7 mouse cellular contexts compared by ENCODE assay signal in genomic region chr1:166429809-166430431, GRCm38 (mm10). TPM values are rescaled to one million over a fixed set of nuclear protein-coding genes. Genes with fewer than 3 reads are reported as not detected.
DNase-seq lines count a peak whose midpoint lies in the region; ATAC-seq and TF ChIP-seq lines count a peak whose summit lies in the region.

No protein-coding gene starts in this region.

- TF ChIP-seq CTCF in lung, adult 2 months (IDR thresholded peaks at IDR 0.05; ENCODE audit: insufficient read depth, low read length): no peak

- H3K79me2 ChIP-seq in myocyte (ENCODE audit: control insufficient read depth, insufficient read depth): no peaks in the 10 kb centered on the region

- no peaks in the 10 kb centered on the region for H3K27me3 ChIP-seq in heart, embryonic 13.5 days (replicated peaks)
- H3K27me3 ChIP-seq in myocyte (ENCODE audit: control insufficient read depth, insufficient read depth, insufficient read length): no peaks in the 10 kb centered on the region
- H3K27me3 ChIP-seq in forebrain, embryonic 12.5 days: no peaks in the 10 kb centered on the region

- intact Hi-C loops in left cerebral cortex, postnatal 25 days (cut with DNase I): loop anchor here (5.0 to 10.0 kb wide), 4 partner anchors 212 to 782 kb away; partner anchors contain the start of gene Fam78b

- no peaks in the 10 kb centered on the region for H3K9me3 ChIP-seq in heart, embryonic 13.5 days
- H3K9me3 ChIP-seq in forebrain, embryonic 12.5 days: no peaks in the 10 kb centered on the region

- peak; percentile 9 to 22 for DNase-seq in lung, adult 18-20 months
- DNase-seq in lung, adult 2 months: no peak
- DNase-seq in left cerebral cortex, postnatal 25 days (ENCODE audit: low spot score in 2 of 2): peak; percentile 37 to 80
- no peak for DNase-seq in neural tube, embryonic 10.5 days (ENCODE audit: extremely low spot score, low spot score)

- no peak overlapping the region for H3K27ac ChIP-seq in heart, embryonic 13.5 days (replicated peaks)
- H3K27ac ChIP-seq in forebrain, embryonic 12.5 days: no peak overlapping the region

- 0 out of 2 replicates have a peak overlapping the region, but pooled peaks have one; percentile 48 for H3K9ac ChIP-seq in heart, embryonic 13.5 days
- no peak overlapping the region for H3K9ac ChIP-seq in forebrain, embryonic 12.5 days

- H3K4me1 ChIP-seq in lung, adult 2 months (ENCODE audit: control insufficient read depth, insufficient read depth, low read length): peaks cover 4% of the 10 kb centered on the region; the same call in 1 of the 2 replicates
- 0 out of 2 replicates have a peak, but pooled peaks cover 11% of the 10 kb centered on the region for H3K4me1 ChIP-seq in heart, embryonic 13.5 days
- 0 out of 2 replicates have a peak, but pooled peaks cover 2% of the 10 kb centered on the region for H3K4me1 ChIP-seq in forebrain, embryonic 12.5 days

- H3K4me2 ChIP-seq in heart, embryonic 13.5 days: peak overlapping the region; percentile 41
- peak overlapping the region; percentile 77 for H3K4me2 ChIP-seq in myocyte (ENCODE audit: low read depth)
- H3K4me2 ChIP-seq in forebrain, embryonic 12.5 days: no peak overlapping the region

- TF ChIP-seq POLR2A in lung, adult 2 months (IDR thresholded peaks at IDR 0.05; ENCODE audit: borderline replicate concordance, extremely low read depth, low read depth, low read length): no peak
- TF ChIP-seq POLR2A in myocyte (IDR thresholded peaks at IDR 0.05; ENCODE audit: insufficient read length, low read depth): no peak

- no peak overlapping the region for H3K4me3 ChIP-seq in lung, adult 2 months (replicated peaks; ENCODE audit: extremely low read depth, low read depth, low read length)
- no peak overlapping the region; the same call in 1 of the 2 replicates for H3K4me3 ChIP-seq in heart, embryonic 13.5 days
- H3K4me3 ChIP-seq in myocyte: no peak overlapping the region
- H3K4me3 ChIP-seq in forebrain, embryonic 12.5 days (replicated peaks): no peak overlapping the region

- no peaks in the 10 kb centered on the region for H3K36me3 ChIP-seq in heart, embryonic 13.5 days
- no peaks in the 10 kb centered on the region for H3K36me3 ChIP-seq in myocyte (ENCODE audit: control insufficient read depth, insufficient read depth)
- no peaks in the 10 kb centered on the region for H3K36me3 ChIP-seq in forebrain, embryonic 12.5 days (replicated peaks)

- no peak for ATAC-seq in heart, embryonic 13.5 days (ENCODE audit: extremely low read depth, insufficient number of reproducible peaks, low FRiP score, low TSS enrichment)
- no peak for ATAC-seq in forebrain, embryonic 12.5 days (ENCODE audit: low FRiP score)

- WGBS in lung, adult 2 months: 24% methylated on average over 10 of the region's 10 CpGs
- WGBS in heart, embryonic 13.5 days: 38% methylated on average over 10 of the region's 10 CpGs
- WGBS in forebrain, embryonic 12.5 days: 66% methylated on average over 10 of the region's 10 CpGs

- H3ac ChIP-seq in myocyte (ENCODE audit: control insufficient read depth, insufficient read length): no peak overlapping the region

TF ChIP-seq in myocyte, 11 proteins besides CTCF, POLR2A, EP300 and RAD21:
- no peak for TF ChIP-seq CEBPB (IDR thresholded peaks at IDR 0.05; ENCODE audit: insufficient read depth, poor library complexity, severe bottlenecking)
- no peak for TF ChIP-seq TCF3 (IDR thresholded peaks at IDR 0.05; ENCODE audit: insufficient read length, low read depth)
- no peak for TF ChIP-seq REST (IDR thresholded peaks at IDR 0.05; ENCODE audit: insufficient read depth, insufficient read length)
- TF ChIP-seq POLR2AphosphoS2 (IDR thresholded peaks at IDR 0.05; ENCODE audit: insufficient read length, low read depth): no peak
- no peak for TF ChIP-seq TCF12 (IDR thresholded peaks at IDR 0.05; ENCODE audit: insufficient read depth, poor library complexity, severe bottlenecking)
- TF ChIP-seq MYOD1 (IDR thresholded peaks at IDR 0.05; ENCODE audit: control insufficient read depth in 1 of 3, insufficient read length in 2 of 3, low read depth in 2 of 3): no peak
- no peak for TF ChIP-seq MAX (IDR thresholded peaks at IDR 0.05; ENCODE audit: low read depth)
- TF ChIP-seq E2F4 (IDR thresholded peaks at IDR 0.05; ENCODE audit: insufficient read depth): no peak
- TF ChIP-seq SRF (IDR thresholded peaks at IDR 0.05; ENCODE audit: control insufficient read depth, insufficient read length, low read depth): no peak

RNA-seq across cellular contexts. Expression of gene Pogk, which starts 20.3 kb away (rescaled TPM):
- polyA plus RNA-seq in lung, adult 2 months (2012; rRNA removed): 4.2 and 6.3 TPM in 2 replicates
- 9.6 and 9.8 TPM in 2 replicates for polyA plus RNA-seq in heart, embryonic 13.5 days (2015; fragmentation: Nextera tagmentation; extraction: Ambion mirVana)
- 10 to 100 TPM; 34.3 to 39.3 TPM for total RNA-seq in left cerebral cortex, postnatal 25 days (2021)
- polyA plus RNA-seq in myocyte (2012; fragmentation: generic; extraction: Trizol): 6.2 TPM
- 51.7 and 54.1 TPM in 2 replicates for polyA plus RNA-seq in forebrain, embryonic 12.5 days (2016; fragmentation: Nextera tagmentation; extraction: Ambion mirVana)

RNA-seq across cellular contexts. Expression of gene Tada1, which starts 51.0 kb away (rescaled TPM):
- 10.9 and 14.3 TPM in 2 replicates for polyA plus RNA-seq in lung, adult 2 months (2012; rRNA removed)
- 30.6 and 34.7 TPM in 2 replicates for polyA plus RNA-seq in heart, embryonic 13.5 days (2015; fragmentation: Nextera tagmentation; extraction: Ambion mirVana)
- total RNA-seq in left cerebral cortex, postnatal 25 days (2021): 10 to 100 TPM; 33.0 to 33.1 TPM
- polyA plus RNA-seq in myocyte (2012; fragmentation: generic; extraction: Trizol): 11.7 TPM
- polyA plus RNA-seq in forebrain, embryonic 12.5 days (2016; fragmentation: Nextera tagmentation; extraction: Ambion mirVana): 63.0 and 66.7 TPM in 2 replicates

Comparison
In these comparisons a context has a peak if more than half of its experiments do, and no peak if none do; other contexts are left out.
1. DNase-seq: peak in lung, adult 18-20 months (2 of 2) and left cerebral cortex, postnatal 25 days (2 of 2); none in lung, adult 2 months (single experiment) and neural tube, embryonic 10.5 days (single experiment).